Comparison of ENCODE assay signal across 7 mouse cellular contexts in genomic region chr12:91778211-91779003, GRCm38 (mm10). TPM values are rescaled to one million over a fixed set of nuclear protein-coding genes. Genes with fewer than 3 reads are reported as not detected.
DNase-seq lines count a peak whose midpoint lies in the region; ATAC-seq and TF ChIP-seq lines count a peak whose summit lies in the region.

No protein-coding gene starts in this region.

- intact Hi-C loops in heart, postnatal 36 days (cut with DNase I) = no loop called here

- H3K27ac ChIP-seq in forebrain, embryonic 16.5 days (ENCODE audit: low read length) = peak overlapping the region; percentile 30; the same call in 1 of the 2 replicates

- peak; percentile 83 for ATAC-seq in forebrain, embryonic 16.5 days

- no peak for TF ChIP-seq POLR2A in brain, embryonic 14.5 days (IDR thresholded peaks at IDR 0.05; ENCODE audit: borderline replicate concordance, extremely low read depth, insufficient read depth, insufficient read length, poor library complexity, severe bottlenecking)

- H3K27me3 ChIP-seq in forebrain, embryonic 16.5 days (replicated peaks; ENCODE audit: control insufficient read depth, insufficient read depth, low read length) = no peaks in the 10 kb centered on the region

- no peaks in the 10 kb centered on the region for H3K36me3 ChIP-seq in forebrain, embryonic 16.5 days (ENCODE audit: control insufficient read depth, insufficient read depth)

- peaks cover 10% of the 10 kb centered on the region for H3K4me1 ChIP-seq in forebrain, embryonic 16.5 days (replicated peaks; ENCODE audit: control insufficient read depth, insufficient read depth, low read length)

- no peak for TF ChIP-seq CTCF in brain, embryonic 14.5 days (IDR thresholded peaks at IDR 0.05; ENCODE audit: borderline replicate concordance, extremely low read depth, insufficient read depth, insufficient read length)

- WGBS in forebrain, embryonic 16.5 days = under 1% methylated on average over 47 of the region's 51 CpGs
- 2% methylated on average over 51 of the region's 51 CpGs for WGBS in large intestine, adult 2 months

- H3K9me3 ChIP-seq in forebrain, embryonic 16.5 days (ENCODE audit: control insufficient read depth, low read length) = no peaks in the 10 kb centered on the region

- H3K4me3 ChIP-seq in forebrain, embryonic 16.5 days (replicated peaks; ENCODE audit: low read length) = peak overlapping the region; percentile 83

- peak; percentile 61 for DNase-seq in R1 (ENCODE audit: low read depth, low spot score)
- peak; percentile 80 for DNase-seq in brain, embryonic 14.5 days (ENCODE audit: low read depth)
- peak; percentile 44 to 63 for DNase-seq in heart, postnatal 36 days
- DNase-seq in large intestine, adult 2 months (ENCODE audit: low read depth, low spot score) = peak; percentile 42
- peak; percentile 32 for DNase-seq in lung, postnatal 36 days
- DNase-seq in right cerebral cortex, adult 2 months (ENCODE audit: low spot score in 2 of 2) = peak; percentile 25 to 44

- H3K9ac ChIP-seq in forebrain, embryonic 16.5 days (replicated peaks; ENCODE audit: low read depth, low read length) = peak overlapping the region; percentile 66

- H3K4me2 ChIP-seq in forebrain, embryonic 16.5 days (ENCODE audit: low read length) = peak overlapping the region; percentile 99

RNA-seq across cellular contexts. Expression of gene Ston2, which starts 9.8 kb away (rescaled TPM):
- polyA plus RNA-seq in brain, embryonic 14.5 days (2012; rRNA removed) = 7.8 and 9.0 TPM in 2 replicates
- 4.7 and 6.4 TPM in 2 replicates for polyA plus RNA-seq in forebrain, embryonic 16.5 days (2015; fragmentation: Nextera tagmentation; extraction: Ambion mirVana)
- 1 to 10 TPM; 3.7 to 3.8 TPM for total RNA-seq in heart, postnatal 36 days (2021)
- polyA plus RNA-seq in large intestine, adult 2 months (2012; rRNA removed) = 2.3 and 9.5 TPM in 2 replicates

Comparison
In these comparisons a context has a peak if more than half of its experiments do, and no peak if none do; other contexts are left out.
1. Peak in every context shown above with its lines: DNase-seq, ATAC-seq, H3K4me3 ChIP-seq and H3K27ac ChIP-seq.